Mouse (Mus musculus) left cerebral cortex, adult 8-10 months (tissue): ENCODE measurements at regions not wholly inside any gene's neighbourhood (a gene's known extent, or its start where the extent isn't known, plus 50 kb on each side); places are given as distances from the start of the nearest gene placed in this dataset.
A peak's percentile ranks its signal among the peaks of the same experiment; 100 is the strongest.
"Not testable (repeated sequence)": the region's sequence is repeated elsewhere in the genome, so short reads cannot be mapped to it uniquely, and the experiment has no call there.

Experiments
- DNase-seq, 2 experiments: peaks; one replicate each; pipeline ENCODE4 v3.0.0; 2022; ENCODE audit warnings: low spot score in 2 of 2

DNA sequence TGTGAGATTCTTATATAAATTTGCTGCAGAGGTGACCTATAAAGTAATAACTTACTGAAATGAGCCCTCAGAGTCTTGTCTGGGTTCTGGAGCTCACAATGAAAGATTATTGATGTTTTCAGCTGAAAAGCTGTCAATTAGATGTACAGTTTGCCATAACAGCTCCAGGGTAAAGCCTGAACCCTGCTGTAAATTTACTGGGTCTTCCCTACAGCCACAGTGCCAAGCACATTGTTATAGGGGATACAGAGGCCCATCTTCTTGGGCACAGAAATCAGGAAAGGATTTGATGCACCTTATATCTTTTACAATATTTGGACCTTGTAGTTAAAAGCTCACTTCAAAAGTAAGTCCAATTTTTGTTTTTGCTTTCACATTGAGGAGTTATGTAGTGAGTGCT lies 628.0 kb downstream of the Cdh9 start:
- no peak for DNase-seq

- DNase-seq: no peak
These were observed 628.7 kb downstream of the Cdh9 start for GRCm38 (mm10) chr15:17357083-17357774.

GRCm38 (mm10) chr15:17404701-17405100 lies 676.1 kb downstream of the Cdh9 start:
- no peak for DNase-seq

DNA sequence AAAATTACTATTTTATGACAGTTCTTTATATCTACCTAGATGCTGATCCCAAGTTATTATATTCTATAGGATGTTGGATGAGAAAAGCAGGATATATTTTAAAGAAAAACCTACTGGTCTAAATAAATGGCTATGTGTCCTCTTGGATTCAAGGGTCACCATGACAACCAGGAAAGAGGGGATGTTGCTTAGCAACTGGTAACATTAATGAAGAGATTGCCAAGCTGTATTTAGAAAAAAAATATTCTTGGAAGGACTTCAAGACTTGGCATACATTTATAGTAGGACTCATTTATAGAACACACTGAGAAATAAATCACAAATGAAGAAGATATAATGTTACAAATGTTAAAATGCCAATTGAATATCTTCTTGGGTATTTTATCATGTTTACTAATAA lies 699.2 kb downstream of the Cdh9 start:
- peak in 1 of 2 experiments; percentile 17 for DNase-seq

- DNase-seq: no peak
These were observed 703.3 kb downstream of the Cdh9 start for GRCm38 (mm10) chr15:17431823-17432222.

GRCm38 (mm10) chr15:17435862-17436261 lies 707.3 kb downstream of the Cdh9 start:
- DNase-seq: no peak

DNA sequence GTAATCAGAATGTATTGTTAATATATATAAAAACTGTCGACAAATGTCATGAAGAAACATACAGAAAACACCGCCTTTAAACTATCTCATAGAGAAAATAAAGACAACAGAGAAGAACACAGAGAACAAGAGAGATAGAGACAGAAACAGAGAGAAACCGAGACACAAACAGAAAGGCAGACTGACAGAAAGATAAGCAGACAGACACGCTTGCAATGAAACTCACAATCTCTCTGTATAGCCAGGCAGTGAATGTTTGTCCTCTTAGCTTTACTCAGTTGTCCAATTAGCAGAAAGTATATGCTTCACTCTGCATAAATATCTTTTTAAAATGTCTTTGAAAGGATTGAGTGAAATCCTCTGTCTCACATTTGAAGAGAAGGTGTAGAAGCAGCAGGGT lies 719.7 kb downstream of the Cdh9 start:
- DNase-seq: no peak

GRCm38 (mm10) chr15:17449736-17450135 lies 721.2 kb downstream of the Cdh9 start:
- not testable (repeated sequence) for DNase-seq

- no peak for DNase-seq
These were observed 738.5 kb downstream of the Cdh9 start for GRCm38 (mm10) chr15:17467077-17467476.

DNA sequence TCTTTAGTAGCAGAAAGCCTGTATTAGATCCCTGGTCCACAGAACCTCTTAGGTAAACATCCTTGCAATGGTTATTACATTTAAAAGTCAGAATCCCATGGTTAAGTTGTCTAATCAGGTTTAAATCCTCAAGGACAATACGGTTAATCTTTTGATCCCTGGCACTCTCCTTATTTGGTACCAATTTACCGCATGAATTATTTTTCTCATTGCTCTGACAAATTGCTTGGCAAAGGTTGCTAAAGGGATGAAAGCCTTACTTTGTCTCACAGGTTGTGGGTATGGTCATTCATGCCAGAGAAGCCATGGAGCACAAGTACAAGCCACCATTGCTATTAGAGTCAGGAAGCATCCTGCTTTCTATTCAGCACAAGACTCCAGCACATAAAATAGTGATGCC lies 765.0 kb downstream of the Cdh9 start:
- DNase-seq: no peak
